Mouse (Mus musculus): ENCODE measurements around the gene Wipi1. TPM values are rescaled to one million over a fixed set of nuclear protein-coding genes. Genes with fewer than 3 reads are reported as not detected.
A peak's percentile ranks its signal among the peaks of the same experiment; 100 is the strongest.

The Wipi1 gene
- total and polyA plus RNA-seq, 3 experiments: 2.6 to 8.2 TPM; not detected in 1

GRCm38 (mm10) chr11:109610795-109611302 lies 918 bp downstream of the Wipi1 start (continued):
- TF ChIP-seq HCFC1 (IDR thresholded peaks at IDR 0.05; ENCODE audit: low read depth, low read length): peak; percentile 43; the same call in 1 of the 2 replicates
- TF ChIP-seq GATA1 (IDR thresholded peaks at IDR 0.05; ENCODE audit: low read depth, low read length): no peak
- peak; percentile 2 to 26 (median 5); a peak in 2 of 6 replicates for TF ChIP-seq CTCF (IDR thresholded peaks at IDR 0.05 in 2 of 3, conservative IDR thresholded peaks at IDR 0.05 in 1 of 3; ENCODE audit: control insufficient read depth in 1 of 3, insufficient read depth in 1 of 3, low read depth in 2 of 3, low read length in 3 of 3, poor library complexity in 1 of 3, severe bottlenecking in 1 of 3)

- Histone ChIP-seq H3K4me1 (ENCODE audit: control insufficient read depth in 1 of 2, insufficient read depth in 2 of 2, low read length in 2 of 2) (peaks cover 12 to 22% of the 10 kb centered on the region in 2 experiments), H3K27ac (ENCODE audit: control insufficient read depth, low read depth, low read length) (no peak overlapping the region), H3K9me3 (replicated peaks; ENCODE audit: insufficient read depth, low read length) (no peaks in the 10 kb centered on the region), H3K9ac (ENCODE audit: control insufficient read depth, low read depth, low read length, poor library complexity, severe bottlenecking) (peak overlapping the region; percentile 67), H3K4me3 (ENCODE audit: control insufficient read depth in 1 of 2, insufficient read depth in 1 of 2, low read depth in 2 of 2, low read length in 2 of 2) (peak overlapping the region; percentile 72 to 98), H3K79me2 (ENCODE audit: control insufficient read depth, insufficient read depth, low read length, poor library complexity) (no peaks in the 10 kb centered on the region), H3K27me3 (ENCODE audit: control insufficient read depth in 1 of 2, insufficient read depth in 2 of 2, low read length in 2 of 2) (no peaks in the 10 kb centered on the region), H3K36me3 (ENCODE audit: control insufficient read depth in 1 of 2, insufficient read depth in 2 of 2, low read length in 2 of 2) (peaks cover 0 to 17% of the 10 kb centered on the region in 2 experiments; a peak in 2 of 4 replicates)
- DNase-seq (ENCODE audit: low read depth, low spot score): no peak
- TF ChIP-seq MEF2A (IDR thresholded peaks at IDR 0.05; ENCODE audit: extremely low read depth, insufficient replicate concordance, low read depth, low read length, poor library complexity, severe bottlenecking): no peak
- TF ChIP-seq SIN3A (IDR thresholded peaks at IDR 0.05; ENCODE audit: low read length): no peak
- TF ChIP-seq MYB (IDR thresholded peaks at IDR 0.05; ENCODE audit: low read depth, low read length): no peak
- no peak for TF ChIP-seq UBTF (IDR thresholded peaks at IDR 0.05; ENCODE audit: borderline replicate concordance, insufficient read depth, low read depth, low read length)
- TF ChIP-seq POLR2AphosphoS5 (IDR thresholded peaks at IDR 0.05; ENCODE audit: borderline replicate concordance, low read depth, low read length): no peak
- TF ChIP-seq TBP (IDR thresholded peaks at IDR 0.05; ENCODE audit: low read depth, low read length): no peak
- TF ChIP-seq ZNF384 (IDR thresholded peaks at IDR 0.05; ENCODE audit: low read depth, low read length): no peak
- TF ChIP-seq NRF1 (IDR thresholded peaks at IDR 0.05; ENCODE audit: insufficient read depth, low read depth, low read length, poor library complexity, severe bottlenecking): no peak
Measured at GRCm38 (mm10) chr11:109610046-109610794, 1.5 kb downstream of the Wipi1 start.

GRCm38 (mm10) chr11:109608976-109609625 lies 2.7 kb downstream of the Wipi1 start:
- Histone ChIP-seq H3K9ac (ENCODE audit: control insufficient read depth, low read depth, low read length, poor library complexity, severe bottlenecking) (no peak overlapping the region), H3K4me3 (ENCODE audit: control insufficient read depth in 1 of 2, insufficient read depth in 1 of 2, low read depth in 2 of 2, low read length in 2 of 2) (no peak overlapping the region), H3K36me3 (ENCODE audit: control insufficient read depth in 1 of 2, insufficient read depth in 2 of 2, low read length in 2 of 2) (peaks cover 0 to 17% of the 10 kb centered on the region in 2 experiments; a peak in 2 of 4 replicates), H3K79me2 (ENCODE audit: control insufficient read depth, insufficient read depth, low read length, poor library complexity) (no peaks in the 10 kb centered on the region), H3K9me3 (replicated peaks; ENCODE audit: insufficient read depth, low read length) (no peaks in the 10 kb centered on the region), H3K27ac (ENCODE audit: control insufficient read depth, low read depth, low read length) (no peak overlapping the region), H3K4me1 (ENCODE audit: control insufficient read depth in 1 of 2, insufficient read depth in 2 of 2, low read length in 2 of 2) (peaks cover 12 to 22% of the 10 kb centered on the region in 2 experiments), H3K27me3 (ENCODE audit: control insufficient read depth in 1 of 2, insufficient read depth in 2 of 2, low read length in 2 of 2) (no peaks in the 10 kb centered on the region)
- TF ChIP-seq POLR2AphosphoS5 (IDR thresholded peaks at IDR 0.05; ENCODE audit: borderline replicate concordance, low read depth, low read length): no peak
- no peak for TF ChIP-seq UBTF (IDR thresholded peaks at IDR 0.05; ENCODE audit: borderline replicate concordance, insufficient read depth, low read depth, low read length)
- TF ChIP-seq ETS1 (IDR thresholded peaks at IDR 0.05; ENCODE audit: low read depth, low read length): no peak
- TF ChIP-seq MEF2A (IDR thresholded peaks at IDR 0.05; ENCODE audit: extremely low read depth, insufficient replicate concordance, low read depth, low read length, poor library complexity, severe bottlenecking): no peak
- TF ChIP-seq TAL1 (IDR thresholded peaks at IDR 0.05; ENCODE audit: low read length): no peak
- TF ChIP-seq E2F4 (IDR thresholded peaks at IDR 0.05; ENCODE audit: borderline replicate concordance, low read depth, low read length): no peak
- TF ChIP-seq RCOR1 (IDR thresholded peaks at IDR 0.05; ENCODE audit: low read depth, low read length): no peak
- no peak for TF ChIP-seq EP300 (IDR thresholded peaks at IDR 0.05; ENCODE audit: low read depth in 1 of 2, low read length in 2 of 2)
- TF ChIP-seq SIN3A (IDR thresholded peaks at IDR 0.05; ENCODE audit: low read length): no peak
- no peak for TF ChIP-seq RAD21 (IDR thresholded peaks at IDR 0.05; ENCODE audit: low read depth, low read length)
- DNase-seq (ENCODE audit: low read depth, low spot score): no peak
